Mouse (Mus musculus) small intestine, adult 2 months (tissue): Measurements from ENCODE around the gene Mdfi.
A peak's percentile ranks its signal among the peaks of the same experiment; 100 is the strongest.

ENCODE experiments used
- CTCF ChIP-seq: fragments of 200-500 bp; IDR thresholded peaks from 2 replicates; pipeline ENCODE4 v1.5.1; 2012; ENCODE audit warnings: low read depth, mild to moderate bottlenecking, control low read depth, inconsistent platforms, low read length, moderate library complexity, mixed read lengths; ENCODE audit not compliant: insufficient replicate concordance, insufficient read length; ENCODE audit errors: extremely low read depth
- POLR2A ChIP-seq: fragments of 200-500 bp; IDR thresholded peaks from 2 replicates; pipeline ENCODE4 v1.6.1; 2012; ENCODE audit warnings: low read depth, mild to moderate bottlenecking, control low read depth, inconsistent platforms, low read length, moderate library complexity

GRCm38 (mm10) chr17:47792098-47792863, 42.2 kb downstream of the Mdfi start:
- no peak for TF ChIP-seq POLR2A
- peak; percentile 77 for TF ChIP-seq CTCF
